Mouse (Mus musculus) bone marrow, adult 2 months (tissue): ENCODE measurements at regions not wholly inside any gene's neighbourhood (a gene's known extent, or its start where the extent isn't known, plus 50 kb on each side); places are given as distances from the start of the nearest gene placed in this dataset.

Experiments
- CTCF ChIP-seq: fragments of 200-500 bp; IDR thresholded peaks from 2 replicates; pipeline ENCODE4 v1.5.1; 2011; ENCODE audit warnings: low read length, control low read depth; ENCODE audit not compliant: control insufficient read depth, insufficient read depth
- POLR2A ChIP-seq: fragments of 200-500 bp; IDR thresholded peaks from 2 replicates; pipeline ENCODE4 v1.6.1; 2011; ENCODE audit warnings: low read depth, mild to moderate bottlenecking, control low read depth, low read length, borderline replicate concordance; ENCODE audit not compliant: control insufficient read depth

GRCm38 (mm10) chr12:77155626-77156025 lies 82.3 kb upstream of the Fut8 start:
- TF ChIP-seq CTCF: no peak
- no peak for TF ChIP-seq POLR2A
